Mouse (Mus musculus) frontal cortex, postnatal 36 days (tissue): Measurements from ENCODE around the gene Adprhl1.
A peak's percentile ranks its signal among the peaks of the same experiment; 100 is the strongest.

Experiments used
- DNase-seq, 2 experiments: peaks; one replicate each; pipeline ENCODE4 v3.0.0; 2022; ENCODE audit warnings: low spot score in 2 of 2

Gene Adprhl1

DNA sequence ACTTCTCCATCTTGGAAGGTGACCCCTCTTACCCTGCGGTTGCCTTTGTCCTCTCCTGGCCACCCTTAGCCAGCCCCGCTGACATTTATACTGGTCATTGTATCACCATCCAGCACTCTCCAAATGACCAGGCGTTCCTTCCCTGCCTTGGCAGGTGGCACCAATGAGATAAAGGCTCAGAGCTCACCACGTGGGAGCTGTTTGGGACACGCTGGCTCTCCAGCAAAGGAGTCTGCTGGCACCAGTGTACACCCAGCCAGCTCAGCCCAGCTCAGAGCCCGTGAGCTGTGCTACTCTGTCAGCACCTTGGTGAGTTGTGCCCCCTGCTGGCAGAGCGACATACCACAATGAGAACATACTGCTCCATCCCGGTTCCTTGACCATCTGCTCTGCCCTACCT lies at the start of gene Adprhl1:
TSS of gene Adprhl1 (minus strand) at position 144 of the 400 bp plus-strand sequence.
- DNase-seq, result peak; percentile 75 to 79

DNA sequence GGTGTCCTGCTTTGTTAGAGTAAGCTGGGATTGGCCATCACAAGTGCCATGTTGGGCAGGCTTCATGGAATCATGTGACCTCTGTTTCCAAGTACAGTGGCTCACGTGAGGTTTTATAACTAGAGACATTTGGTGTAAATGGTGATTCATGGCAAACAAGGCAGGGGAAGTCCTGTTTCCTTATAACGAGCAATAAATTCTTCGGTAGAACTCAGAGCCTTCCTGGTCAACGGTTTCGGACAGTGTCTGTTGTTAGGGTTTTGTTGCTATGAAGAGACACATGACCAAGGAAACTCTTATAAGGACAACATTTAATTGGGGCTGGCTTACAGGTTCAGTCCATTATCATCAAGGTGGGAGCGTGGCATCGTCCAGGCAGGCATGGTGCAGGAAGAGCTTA lies 47.1 kb upstream of the Adprhl1 start:
- DNase-seq, result no peak

DNA sequence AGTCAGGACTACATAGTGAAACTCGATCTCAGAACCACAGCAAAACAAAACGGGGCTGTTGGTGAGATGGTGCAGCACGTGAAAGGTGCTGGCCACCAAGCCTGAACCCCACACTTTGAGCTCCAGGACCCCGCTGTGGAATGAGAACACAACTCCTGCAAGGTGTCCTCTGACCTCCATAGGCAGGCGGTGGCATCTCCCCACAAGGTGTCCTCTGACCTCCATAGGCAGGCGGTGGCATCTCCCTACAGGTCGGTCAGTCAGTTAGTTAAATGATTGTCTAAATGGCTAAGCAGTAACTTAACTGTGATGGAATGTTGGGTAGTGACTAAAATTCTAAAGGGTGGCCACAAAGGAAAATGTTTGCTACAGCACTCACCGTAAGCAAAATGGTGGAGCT lies 45.6 kb upstream of the Adprhl1 start:
- no peak for DNase-seq

DNA sequence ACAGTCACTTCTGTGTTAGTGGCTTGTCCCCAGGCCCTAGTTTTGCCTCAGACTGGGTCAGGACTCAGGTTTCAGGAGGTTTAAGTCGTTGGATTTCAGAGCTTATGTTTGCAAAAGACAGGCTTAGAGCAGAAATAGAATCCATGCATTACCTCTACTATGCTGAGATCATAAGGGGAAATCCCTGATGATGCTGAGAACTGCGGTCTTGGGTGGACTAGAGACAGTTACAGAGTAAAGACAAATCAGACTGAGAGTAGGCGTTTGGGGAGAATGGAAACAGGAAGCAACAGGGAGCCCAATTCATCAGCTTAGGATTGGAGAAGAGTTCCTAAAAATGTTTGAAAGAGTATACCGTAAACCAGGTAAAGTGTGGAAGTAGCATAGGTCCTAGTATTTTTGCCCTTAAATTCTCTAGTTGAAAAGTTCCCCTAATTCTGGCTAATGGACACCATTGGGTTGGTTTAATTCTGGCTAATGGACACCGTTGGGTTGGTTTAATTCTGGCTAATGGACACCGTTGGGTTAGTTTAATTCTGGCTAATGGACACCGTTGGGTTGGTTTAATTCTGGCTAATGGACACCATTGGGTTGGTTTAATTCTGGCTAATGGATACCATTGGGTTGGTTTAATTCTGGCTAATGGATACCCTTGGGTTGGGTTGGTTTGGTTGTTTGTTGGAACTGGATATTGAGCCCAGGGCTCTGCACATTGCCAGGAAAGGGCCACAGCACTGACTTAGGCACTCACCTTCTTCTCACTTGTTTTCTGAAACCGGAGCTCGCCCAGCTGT lies 39.9 kb upstream of the Adprhl1 start:
- DNase-seq, result no peak

DNA sequence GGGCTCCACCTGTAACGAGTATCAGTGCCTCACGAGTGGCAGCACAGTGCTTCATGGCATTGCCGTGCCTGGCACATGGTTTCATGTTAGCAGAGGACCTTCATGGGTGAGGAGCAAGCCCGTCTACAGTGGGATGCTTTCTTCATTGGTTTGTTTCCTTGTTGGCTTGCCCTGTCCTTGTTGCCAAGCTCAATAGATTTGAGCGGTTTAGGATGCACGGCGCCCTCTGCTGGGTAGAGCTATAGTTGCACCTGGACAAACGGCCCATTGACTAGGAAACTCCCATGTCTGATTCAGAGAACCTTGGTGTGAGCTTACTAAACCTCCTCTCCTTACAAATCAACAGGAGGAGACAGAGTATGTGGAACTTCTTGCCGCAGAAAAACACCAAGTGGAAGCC lies 38.4 kb upstream of the Adprhl1 start:
- peak; percentile 77 to 82 for DNase-seq

DNA sequence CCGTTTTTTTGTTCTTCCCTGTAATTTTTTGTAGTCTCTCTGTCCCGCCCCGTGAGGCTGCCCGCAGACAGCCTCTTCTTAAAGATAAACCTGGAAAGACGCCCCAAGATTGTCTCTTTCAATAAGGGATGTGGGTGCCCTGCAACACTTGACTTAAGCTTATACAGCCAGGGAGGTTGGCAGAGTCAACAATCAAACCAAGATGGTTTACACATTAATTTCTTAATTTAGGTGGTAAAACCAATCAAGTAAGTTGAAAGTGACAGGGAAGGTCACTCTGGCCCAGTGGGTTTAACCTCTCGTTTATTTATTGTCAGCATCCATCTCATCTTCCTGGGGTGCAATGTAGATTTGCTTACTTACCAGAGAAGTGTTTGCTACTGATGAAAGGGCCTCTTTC lies 34.7 kb upstream of the Adprhl1 start:
- DNase-seq, result no peak

DNA sequence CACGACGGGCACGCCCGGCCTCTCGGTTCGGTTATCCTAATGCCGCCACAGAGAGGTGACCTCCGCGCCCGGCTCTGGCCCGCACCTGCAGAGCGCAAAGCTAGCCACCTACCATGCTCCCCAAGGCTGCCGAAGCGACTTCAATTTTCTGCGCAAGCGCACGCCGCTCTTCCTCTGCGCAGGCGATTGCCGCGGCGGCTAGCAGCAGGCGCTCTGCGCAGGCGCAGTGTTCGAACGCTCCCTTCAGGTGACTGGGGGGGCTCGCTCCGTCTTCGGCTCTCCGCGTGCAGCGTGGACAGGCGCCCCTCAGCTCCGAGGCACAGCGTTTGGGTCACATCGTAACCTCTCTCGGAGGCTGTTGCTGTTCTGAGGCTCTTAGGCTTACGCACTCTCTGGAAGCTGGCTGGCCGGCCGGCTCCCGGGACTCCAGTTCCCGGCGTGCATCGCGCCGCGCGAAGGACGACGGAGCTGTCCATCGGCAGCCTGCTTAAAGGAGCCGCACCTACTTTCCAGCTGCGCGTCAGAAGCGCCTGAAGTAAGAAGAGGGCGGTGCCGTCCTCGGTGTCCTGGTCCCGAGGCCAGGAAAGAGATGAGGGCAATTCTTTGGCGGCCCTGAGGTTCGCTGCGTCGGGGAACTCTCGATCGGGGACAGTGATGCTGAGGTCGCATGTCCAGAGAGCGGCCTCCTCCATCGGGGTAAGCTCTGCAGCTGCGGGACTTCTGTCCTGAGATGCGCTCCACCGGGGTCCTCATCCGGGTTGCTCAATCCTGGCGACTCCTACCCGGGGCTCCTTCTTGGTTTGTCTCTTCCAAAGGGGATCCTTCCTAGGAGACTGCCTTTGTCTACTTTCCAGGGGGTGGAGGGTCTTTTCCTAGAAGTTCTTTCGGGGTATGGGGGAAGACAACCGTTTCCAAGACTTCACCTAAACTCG lies 34.0 kb upstream of the Adprhl1 start, which contains the start of the genes Dcun1d2 and Tmco3:
TSS of gene Dcun1d2 (minus strand) at position 440 of the 932 bp plus-strand sequence.
TSS of gene Tmco3 (plus strand) at position 499 of the 932 bp plus-strand sequence.
- peak; percentile 97 for DNase-seq

DNA sequence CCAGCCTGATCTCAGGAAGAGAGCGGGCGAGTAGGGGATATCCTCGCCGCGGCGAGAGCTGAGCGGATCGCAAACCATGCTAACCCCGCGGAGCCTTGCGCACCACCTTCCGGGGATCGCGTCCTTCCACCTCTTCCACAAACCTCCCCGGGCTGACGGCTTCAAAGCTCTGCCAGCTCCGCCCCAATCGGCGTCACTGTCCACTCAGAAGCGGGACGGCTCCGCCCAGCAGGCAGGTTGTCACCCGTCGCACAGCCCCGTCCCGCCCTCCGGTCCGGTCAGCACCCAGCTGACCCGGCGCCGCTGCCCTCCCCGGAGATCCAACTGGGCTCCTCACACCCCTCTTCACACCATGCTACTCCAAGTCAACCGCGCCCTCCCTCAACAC lies 33.3 kb upstream of the Adprhl1 start:
- peak; percentile 78 to 82 for DNase-seq

DNA sequence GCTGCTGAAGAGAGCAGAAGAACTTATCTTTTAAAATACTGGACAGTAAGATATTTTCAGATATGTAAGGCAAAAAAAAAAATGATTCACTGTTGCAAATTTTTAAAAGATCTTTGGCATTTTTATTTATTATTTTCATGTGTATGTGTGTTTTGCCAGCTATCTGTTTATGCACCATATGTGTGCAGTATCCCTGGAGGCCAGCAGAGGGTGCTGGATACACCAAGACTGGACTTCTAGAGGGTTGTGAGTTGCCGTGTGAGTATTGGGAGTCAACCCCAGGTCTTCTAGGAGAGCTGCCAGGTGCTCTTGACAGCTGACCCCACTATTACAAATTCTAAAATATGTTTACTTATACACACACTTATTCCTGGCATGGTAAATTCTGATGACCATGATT lies 29.2 kb upstream of the Adprhl1 start:
- no peak for DNase-seq

DNA sequence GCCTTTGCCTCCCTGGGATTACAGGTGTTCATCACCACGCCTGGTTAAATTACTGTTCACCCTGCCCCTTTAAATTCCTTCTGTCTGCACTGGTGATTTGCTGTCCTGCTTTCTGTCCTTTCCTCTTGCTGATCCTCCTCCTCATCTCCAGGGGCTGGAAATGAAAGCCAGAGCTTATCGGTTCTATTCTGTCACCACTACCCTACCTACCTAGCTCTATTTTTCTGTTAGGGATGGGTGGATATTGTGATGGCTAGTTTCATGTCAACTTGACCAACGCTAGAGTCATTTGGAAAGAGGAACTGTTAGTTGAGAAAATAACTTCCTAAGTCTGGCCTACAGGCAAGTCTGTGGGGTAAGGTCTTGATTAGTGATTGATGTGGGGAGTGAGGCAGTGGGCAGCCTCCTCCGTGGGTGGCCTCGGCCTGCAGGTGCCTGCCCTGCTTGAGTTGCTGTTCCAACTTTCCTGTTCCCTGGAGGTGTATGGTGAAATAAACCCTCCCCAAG lies 23.0 kb upstream of the Adprhl1 start:
- no peak for DNase-seq

DNA sequence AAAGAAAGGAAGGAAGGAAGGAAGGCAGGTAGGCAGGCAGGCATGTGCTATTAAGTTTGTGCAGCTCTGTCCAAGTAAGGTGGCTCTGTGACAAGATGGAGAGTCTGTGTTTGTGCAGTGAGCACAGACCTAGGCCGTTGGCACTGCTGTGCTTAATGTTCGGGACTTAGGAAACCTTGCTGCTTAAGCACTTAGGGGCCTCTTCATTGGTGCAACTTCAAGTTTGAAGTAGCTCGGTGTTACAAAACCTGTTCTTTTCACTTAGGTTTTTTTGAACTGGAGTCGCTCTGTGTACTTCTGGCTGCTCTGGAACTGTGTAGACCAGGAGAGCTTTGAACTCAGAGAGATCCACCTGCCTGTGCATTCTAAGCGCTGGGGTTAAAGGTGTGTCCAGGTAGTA lies 18.9 kb upstream of the Adprhl1 start:
- DNase-seq, result no peak

DNA sequence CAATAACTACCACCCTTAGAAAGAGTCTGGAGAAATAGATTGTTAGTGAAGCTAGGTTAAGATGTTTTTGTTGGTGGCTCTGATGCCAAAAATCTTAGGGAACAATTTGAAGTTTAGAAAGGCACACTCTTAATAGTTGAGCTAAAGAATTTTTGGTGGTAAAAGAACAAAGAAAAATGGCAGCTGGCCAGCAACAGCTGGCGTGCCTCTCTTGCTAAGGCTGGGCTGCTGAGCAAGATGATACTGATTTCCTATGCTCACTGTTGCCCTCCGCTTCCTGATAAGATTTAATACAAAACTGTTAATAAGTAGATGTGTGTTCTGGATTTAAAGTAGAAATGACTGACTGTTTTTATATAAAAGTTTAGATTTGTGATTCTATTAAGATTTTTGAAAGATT lies 13.6 kb upstream of the Adprhl1 start:
- DNase-seq, result no peak

DNA sequence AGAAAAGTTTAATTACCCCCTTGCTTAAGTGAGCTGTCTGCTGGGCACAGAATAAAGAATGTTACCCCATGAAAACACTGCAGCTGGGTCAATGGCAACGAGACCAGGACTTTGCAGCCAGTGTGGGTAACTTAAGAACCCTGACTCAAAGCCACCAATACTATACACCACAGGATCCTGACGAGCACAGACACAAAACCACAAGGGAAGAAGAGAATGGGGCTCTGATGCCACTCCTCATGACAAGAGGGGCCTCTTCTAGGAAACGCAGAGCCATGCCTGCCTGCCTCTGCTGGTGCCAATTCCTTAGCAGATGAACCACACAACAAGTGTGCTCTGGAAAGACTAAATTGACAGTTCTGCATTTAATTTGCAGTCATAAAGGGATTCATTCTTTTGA lies 9.4 kb upstream of the Adprhl1 start:
- DNase-seq, result no peak

DNA sequence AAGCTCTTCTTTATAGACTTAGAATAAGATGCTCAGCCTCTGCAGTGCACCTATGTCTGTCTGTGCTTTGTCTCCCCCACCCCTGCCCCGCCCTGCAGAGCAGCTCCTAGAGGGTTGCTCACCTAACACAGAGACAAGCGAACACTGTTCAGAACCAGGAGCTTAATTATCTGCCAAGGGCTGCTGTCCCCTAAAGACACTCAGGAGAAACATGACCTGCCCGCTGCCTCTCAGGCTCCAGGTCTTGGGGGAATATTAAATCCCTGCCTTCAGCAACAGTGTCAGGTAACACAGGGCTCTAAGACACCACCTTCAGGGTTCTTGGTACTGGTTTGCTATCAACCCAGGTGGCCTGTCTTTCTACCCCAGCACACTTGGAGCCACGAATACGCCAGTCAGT lies 549 bp downstream of the Adprhl1 start:
- no peak for DNase-seq

DNA sequence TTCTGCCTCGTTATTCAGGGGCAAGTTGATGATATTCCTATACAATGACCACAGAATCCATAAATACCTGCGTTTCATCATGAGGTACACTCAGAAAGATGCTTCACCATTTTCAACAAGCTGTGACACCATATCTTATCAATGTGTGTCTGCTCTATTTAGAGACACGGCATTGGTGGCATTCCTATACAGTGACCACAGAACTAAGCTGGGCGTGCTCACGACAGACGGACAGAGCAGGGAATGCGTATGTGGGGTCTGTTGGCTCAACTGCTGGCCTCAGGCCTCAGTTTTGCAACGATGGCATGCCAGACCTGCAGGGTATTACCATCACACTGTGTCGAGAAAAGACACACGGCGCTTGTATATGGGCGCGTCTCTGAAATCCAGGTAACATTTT lies 1.1 kb downstream of the Adprhl1 start:
- DNase-seq, result no peak

DNA sequence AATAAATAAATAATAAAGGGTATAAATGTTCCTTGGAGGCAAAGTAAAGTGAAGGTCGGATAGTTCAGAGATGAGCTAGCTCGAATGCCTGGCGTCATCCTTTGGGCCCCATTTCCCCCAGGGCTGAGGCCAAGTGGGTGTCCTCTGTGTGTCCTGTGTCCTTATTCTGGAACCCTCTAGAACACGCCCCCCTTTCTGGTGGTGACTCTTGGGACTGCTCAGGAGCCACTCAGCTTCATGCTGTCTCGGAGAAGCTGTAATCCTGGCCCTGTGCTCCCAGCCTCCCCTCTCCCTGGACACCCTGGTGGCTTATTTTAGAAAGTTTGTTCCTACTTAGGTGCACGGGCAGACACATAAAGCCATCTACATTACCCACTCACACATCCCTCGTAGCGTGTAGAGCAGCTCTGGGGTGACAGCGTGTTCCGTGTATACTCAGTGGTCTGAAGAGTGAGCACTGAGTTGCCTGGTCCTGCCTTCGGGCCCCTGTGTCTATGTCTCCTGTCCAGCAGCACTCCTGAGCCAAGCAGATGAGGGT lies 9.6 kb downstream of the Adprhl1 start:
- no peak for DNase-seq

DNA sequence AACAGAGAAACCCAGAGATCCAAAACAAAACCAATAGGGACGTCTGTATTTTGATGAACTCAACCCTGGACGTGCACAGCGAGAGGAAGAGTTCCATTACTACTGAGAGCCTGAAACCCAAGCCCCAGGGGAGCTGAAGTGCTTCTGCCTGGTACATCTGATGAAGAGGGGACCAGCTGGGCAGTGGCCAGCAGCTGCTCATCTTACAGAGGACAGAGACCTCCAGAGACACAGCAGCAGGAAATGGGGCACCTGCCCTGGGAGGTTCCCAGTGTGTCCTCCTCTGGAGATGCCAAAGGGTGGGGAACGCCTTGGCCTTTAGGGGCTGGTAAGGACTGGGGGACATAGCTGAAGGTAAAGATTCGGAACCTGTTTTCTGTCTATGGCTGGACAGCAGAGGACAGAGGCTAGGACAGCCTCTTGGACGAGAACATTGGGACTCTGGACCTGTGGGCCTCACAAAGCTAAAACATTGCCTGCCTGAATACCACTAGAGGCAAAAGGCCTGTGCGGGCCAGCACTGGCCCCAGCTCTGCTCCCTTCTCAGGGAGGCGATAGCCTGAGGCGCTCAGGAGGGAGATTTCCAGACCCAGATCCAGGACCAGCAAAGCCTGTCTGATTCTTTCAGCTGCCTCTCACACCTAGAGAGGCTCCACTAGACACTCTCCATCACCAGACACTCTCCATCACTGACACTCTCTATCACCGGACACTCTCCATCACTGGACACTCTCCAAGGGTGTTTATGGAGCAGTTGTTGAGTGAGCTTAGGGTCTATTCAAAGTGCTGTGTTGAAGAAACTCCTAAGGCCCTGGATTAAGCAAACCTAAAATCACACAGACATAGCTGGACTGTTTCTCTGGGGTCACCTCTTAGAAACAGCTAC lies 10.7 kb downstream of the Adprhl1 start:
- DNase-seq, result no peak

DNA sequence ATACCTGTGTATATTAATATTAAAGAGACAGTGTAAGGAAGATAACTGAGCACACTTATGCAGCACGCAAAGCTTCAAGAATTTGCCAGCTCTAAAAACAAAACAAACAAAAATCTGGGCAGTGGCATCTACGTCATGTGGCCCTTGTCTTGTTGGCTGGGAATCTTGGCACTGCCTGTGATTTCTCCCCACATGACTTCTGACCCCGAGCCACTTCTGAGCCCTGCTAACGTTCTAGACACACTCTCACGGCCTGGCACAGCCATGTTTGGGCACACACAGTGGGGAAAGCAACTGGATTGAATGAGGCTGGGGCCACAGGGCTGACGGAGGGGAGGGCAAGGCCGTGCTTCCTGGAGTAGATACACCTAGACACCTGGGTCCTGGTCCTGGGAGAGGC lies 13.3 kb downstream of the Adprhl1 start:
- DNase-seq, result no peak

DNA sequence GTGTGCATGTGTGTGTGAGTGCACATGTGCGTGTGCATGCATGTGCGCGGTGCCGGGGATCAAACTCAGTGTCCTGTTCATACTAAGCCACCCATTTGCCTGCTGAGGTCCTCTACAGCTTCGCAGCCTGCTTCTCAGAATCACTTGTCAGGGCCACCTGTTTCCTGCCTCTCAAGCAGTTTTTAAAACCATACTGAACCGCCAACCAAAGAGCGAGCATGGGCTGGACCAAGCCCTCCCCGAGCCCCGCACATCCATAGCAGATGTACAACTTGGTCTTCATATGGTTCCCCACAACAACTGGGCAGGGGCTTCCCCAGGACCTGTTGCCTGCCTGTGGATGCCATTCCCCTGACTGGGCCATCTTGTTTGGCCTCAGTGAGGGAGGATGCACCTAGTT lies 13.9 kb downstream of the Adprhl1 start:
- no peak for DNase-seq

DNA sequence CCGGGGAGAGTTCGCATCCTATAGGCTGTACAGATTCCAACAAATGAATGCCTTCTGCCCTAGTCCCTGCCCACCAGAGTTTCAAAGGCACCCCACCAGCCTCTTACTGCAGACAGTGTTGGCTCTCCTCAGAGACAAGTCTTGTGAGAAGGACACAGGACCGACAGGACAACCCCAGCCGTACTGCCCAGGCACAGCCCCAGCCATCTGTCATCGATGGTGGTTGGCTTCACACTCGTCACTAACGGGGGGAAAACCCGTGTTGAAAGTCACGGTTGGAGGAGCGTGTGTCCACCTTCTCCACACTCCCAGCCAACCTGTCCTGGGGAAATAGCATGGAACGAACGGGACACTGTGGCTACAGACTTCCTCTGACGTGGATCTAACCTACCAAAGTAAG lies 19.2 kb downstream of the Adprhl1 start:
- no peak for DNase-seq

DNA sequence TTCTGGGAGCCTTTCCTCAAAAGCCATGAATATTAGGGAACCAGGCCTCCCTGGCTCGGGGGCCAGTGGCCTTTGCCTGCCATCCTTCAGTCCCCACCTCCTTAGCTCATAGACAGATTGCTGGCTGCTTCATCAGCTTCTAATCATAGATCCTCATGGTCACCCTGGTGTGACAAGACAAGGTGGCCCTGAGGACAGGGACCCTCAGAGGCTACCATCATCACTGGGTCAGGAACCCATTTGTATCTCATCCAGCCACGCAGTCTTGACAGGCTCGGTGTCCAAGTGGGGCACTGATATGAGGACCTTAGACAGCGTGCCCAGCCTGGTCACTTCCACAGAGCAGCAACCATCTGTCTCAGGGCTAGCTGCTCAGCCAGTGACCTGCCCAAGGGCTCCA lies 23.5 kb downstream of the Adprhl1 start:
- no peak for DNase-seq
